Mouse (Mus musculus) hindbrain, embryonic 13.5 days (tissue): Measurements from ENCODE around the gene Slc8a1. TPM values are rescaled to one million over a fixed set of nuclear protein-coding genes. Genes with fewer than 3 reads are reported as not detected.

ENCODE experiments used
- ATAC-seq: fragments of 200-750 bp; cut with Nextera tagmentation; 2 replicates; pipeline ENCODE4 v1.8.0; 2017; ENCODE audit warnings: moderate TSS enrichment; ENCODE audit not compliant: low FRiP score
- H3K27ac ChIP-seq: fragments of 300-500 bp; sonication (generic); 2 replicates; pipeline ENCODE4 v1.5.1; 2015; ENCODE audit warnings: inconsistent platforms, mild to moderate bottlenecking, moderate library complexity
- H3K27me3 ChIP-seq: fragments of 300-500 bp; sonication (generic); 2 replicates; pipeline ENCODE4 v1.6.1; 2015; ENCODE audit warnings: mild to moderate bottlenecking, inconsistent platforms
- H3K36me3 ChIP-seq: fragments of 300-500 bp; sonication (generic); 2 replicates; pipeline ENCODE4 v1.6.1; 2015; ENCODE audit warnings: mild to moderate bottlenecking, inconsistent platforms
- H3K4me1 ChIP-seq: fragments of 300-500 bp; sonication (generic); replicated peaks from 2 replicates; pipeline ENCODE4 v1.6.1; 2015; ENCODE audit warnings: inconsistent platforms
- H3K4me2 ChIP-seq: fragments of 300-500 bp; sonication (generic); 2 replicates; pipeline ENCODE4 v1.6.1; 2015; ENCODE audit warnings: inconsistent platforms, mild to moderate bottlenecking, moderate library complexity
- H3K4me3 ChIP-seq: fragments of 300-500 bp; sonication (generic); 2 replicates; pipeline ENCODE4 v1.5.1; 2015; ENCODE audit warnings: mild to moderate bottlenecking, inconsistent platforms
- H3K9ac ChIP-seq: fragments of 300-500 bp; sonication (generic); 2 replicates; pipeline ENCODE4 v1.6.1; 2015; ENCODE audit warnings: mild to moderate bottlenecking, inconsistent platforms
- H3K9me3 ChIP-seq: fragments of 300-500 bp; sonication (generic); 2 replicates; pipeline ENCODE4 v1.6.1; 2016; ENCODE audit warnings: inconsistent platforms
- WGBS: fragments of 180-500 bp; shearing (Covaris S2); methylation state at CpG from one replicate; pipeline ENCODE4 v1.1.7; 2015; 5-methylcytosine and 5-hydroxymethylcytosine counted together
- polyA plus RNA-seq: library from polyadenylated mRNA; unstranded; fragments of >200 nt; fragmentation: Nextera tagmentation; extraction: Ambion mirVana; gene quantifications from 2 replicates; pipeline ENCODE4 v1.2.1, GENCODE M21; 2015

The Slc8a1 gene
- polyA plus RNA-seq, result 15.0 and 16.8 TPM in 2 replicates

- no peak within 1 kb of the TSS for H3K27ac ChIP-seq
- H3K4me1 ChIP-seq, result no peaks in the 10 kb centered on the region
- no peak for ATAC-seq
- no peaks in the 10 kb centered on the region for H3K9me3 ChIP-seq
- WGBS, result 93% methylated on average over 14 of the region's 14 CpGs
- no peak within 1 kb of the TSS for H3K4me2 ChIP-seq
- H3K27me3 ChIP-seq, result no peaks in the 10 kb centered on the region
- H3K36me3 ChIP-seq, result no peaks in the 10 kb centered on the region
- H3K9ac ChIP-seq, result no peak within 1 kb of the TSS
- H3K4me3 ChIP-seq, result no peak within 1 kb of the TSS
These were observed at the start of gene Slc8a1 for GRCm38 (mm10) chr17:81738311-81738755. Gene Slc8a1 (minus strand): TSS chr17:81738377.

DNA sequence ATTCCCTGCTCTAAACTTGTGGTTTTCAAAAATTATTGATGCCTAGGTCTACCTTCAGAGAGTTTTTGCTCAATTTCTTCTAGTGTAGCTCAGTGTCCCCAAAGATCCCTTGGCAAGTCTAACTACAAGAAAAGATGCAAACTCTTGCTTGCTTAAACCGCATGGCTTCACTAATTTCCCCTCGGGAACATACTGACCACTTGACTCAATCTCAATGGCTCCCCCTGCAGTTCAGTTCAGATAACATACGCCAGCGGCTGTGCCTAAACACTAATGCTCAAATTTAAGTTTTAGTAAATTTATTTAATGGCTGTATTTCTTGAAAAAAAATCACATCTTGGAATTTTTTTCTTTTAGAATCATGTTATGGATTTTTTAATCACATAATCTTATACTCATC is 49.2 kb upstream of the Slc8a1 start:
- Histone ChIP-seq H3K4me1 (no peaks in the 10 kb centered on the region), H3K27ac (no peak overlapping the region)
- 49% methylated on average over 4 of the region's 4 CpGs for WGBS

GRCm38 (mm10) chr17:81782326-81782725 is 44.1 kb upstream of the Slc8a1 start:
- Histone ChIP-seq H3K4me3 (no peak overlapping the region), H3K4me2 (no peak overlapping the region), H3K9ac (no peak overlapping the region), H3K27ac (no peak overlapping the region), H3K27me3 (no peaks in the 10 kb centered on the region), H3K9me3 (no peaks in the 10 kb centered on the region), H3K36me3 (no peaks in the 10 kb centered on the region), H3K4me1 (no peaks in the 10 kb centered on the region)
- ATAC-seq, result no peak
- WGBS, result 91% methylated on average over 4 of the region's 4 CpGs

More for the DNA sequence above, 49.2 kb upstream of the Slc8a1 start:
- no peak overlapping the region for H3K4me3 ChIP-seq
- no peak overlapping the region for H3K4me2 ChIP-seq
- no peak overlapping the region for H3K9ac ChIP-seq
- H3K27me3 ChIP-seq, result no peaks in the 10 kb centered on the region
- H3K9me3 ChIP-seq, result no peaks in the 10 kb centered on the region
- no peaks in the 10 kb centered on the region for H3K36me3 ChIP-seq
- ATAC-seq, result no peak

DNA sequence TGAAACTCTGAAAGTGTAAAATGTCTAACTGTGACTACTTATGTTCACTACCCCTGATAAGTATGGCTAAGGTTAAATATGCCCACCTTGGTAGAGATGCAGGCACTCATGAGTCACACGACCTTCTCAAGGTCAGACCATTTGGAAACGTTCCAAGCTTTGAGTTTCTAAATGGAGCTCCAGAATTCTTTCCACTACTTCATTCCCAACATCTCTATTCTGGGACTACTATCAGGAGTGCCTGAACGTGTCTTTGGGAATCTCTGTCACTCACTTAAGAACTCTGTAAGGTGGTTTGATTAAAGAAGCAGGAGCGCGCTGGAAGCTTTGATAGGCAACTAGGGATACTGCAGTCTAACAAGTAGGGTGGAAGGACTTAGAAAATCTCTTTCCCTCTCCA is 43.3 kb upstream of the Slc8a1 start:
- Histone ChIP-seq H3K4me1 (no peaks in the 10 kb centered on the region), H3K4me3 (no peak overlapping the region), H3K9me3 (no peaks in the 10 kb centered on the region), H3K27me3 (no peaks in the 10 kb centered on the region), H3K4me2 (no peak overlapping the region), H3K27ac (no peak overlapping the region), H3K9ac (no peak overlapping the region), H3K36me3 (no peaks in the 10 kb centered on the region)
- WGBS, result 85% methylated on average over 5 of the region's 5 CpGs
- ATAC-seq, result no peak

DNA sequence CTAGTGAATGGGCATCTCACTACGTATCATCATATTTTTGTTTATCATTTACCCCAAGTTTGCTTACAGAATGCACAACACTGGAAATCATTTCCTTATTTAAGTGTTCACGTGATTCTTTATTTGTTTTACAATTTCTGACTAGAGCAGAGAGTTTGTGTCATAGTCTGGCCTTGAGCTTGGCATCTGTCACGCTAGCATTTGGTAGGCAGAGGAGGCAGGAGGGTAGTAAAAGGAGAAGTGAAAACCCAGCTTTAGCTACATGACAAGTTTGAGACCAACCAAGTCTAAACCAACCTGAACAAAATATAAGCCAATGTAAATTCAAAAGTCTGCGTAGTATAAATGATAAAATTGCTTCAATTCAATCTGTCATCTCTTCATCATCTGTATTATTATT is 41.7 kb upstream of the Slc8a1 start:
- no peak overlapping the region for H3K4me3 ChIP-seq
- no peak overlapping the region for H3K4me2 ChIP-seq
- H3K27me3 ChIP-seq, result no peaks in the 10 kb centered on the region
- WGBS, result 93% methylated on average over 4 of the region's 4 CpGs
- no peak overlapping the region for H3K27ac ChIP-seq
- H3K9me3 ChIP-seq, result no peaks in the 10 kb centered on the region
- ATAC-seq, result no peak
- H3K4me1 ChIP-seq, result no peaks in the 10 kb centered on the region
- H3K36me3 ChIP-seq, result no peaks in the 10 kb centered on the region
- no peak overlapping the region for H3K9ac ChIP-seq

- no peaks in the 10 kb centered on the region for H3K36me3 ChIP-seq
- H3K27ac ChIP-seq, result no peak overlapping the region
- no peak overlapping the region for H3K4me2 ChIP-seq
- no peaks in the 10 kb centered on the region for H3K9me3 ChIP-seq
- H3K4me1 ChIP-seq, result no peaks in the 10 kb centered on the region
- ATAC-seq, result no peak
- no peak overlapping the region for H3K4me3 ChIP-seq
- H3K9ac ChIP-seq, result no peak overlapping the region
- 78% methylated on average over 2 of the region's 2 CpGs for WGBS
- no peaks in the 10 kb centered on the region for H3K27me3 ChIP-seq
These were observed 12.5 kb upstream of the Slc8a1 start for GRCm38 (mm10) chr17:81750664-81751063.

GRCm38 (mm10) chr17:81743034-81743433 is 4.9 kb upstream of the Slc8a1 start:
- Histone ChIP-seq H3K27me3 (no peaks in the 10 kb centered on the region), H3K9ac (no peak overlapping the region), H3K27ac (no peak overlapping the region), H3K36me3 (no peaks in the 10 kb centered on the region), H3K9me3 (no peaks in the 10 kb centered on the region), H3K4me2 (no peak overlapping the region), H3K4me1 (no peaks in the 10 kb centered on the region), H3K4me3 (no peak overlapping the region)
- ATAC-seq, result no peak
- 92% methylated on average over 2 of the region's 2 CpGs for WGBS

- ATAC-seq, result no peak
- Histone ChIP-seq H3K4me2 (no peak overlapping the region), H3K9me3 (no peaks in the 10 kb centered on the region), H3K4me3 (no peak overlapping the region), H3K27me3 (no peaks in the 10 kb centered on the region), H3K27ac (no peak overlapping the region), H3K4me1 (no peaks in the 10 kb centered on the region), H3K9ac (no peak overlapping the region), H3K36me3 (no peaks in the 10 kb centered on the region)
- WGBS, result 83% methylated on average over 6 of the region's 6 CpGs
These were observed 2.4 kb upstream of the Slc8a1 start for GRCm38 (mm10) chr17:81740576-81740975.

DNA sequence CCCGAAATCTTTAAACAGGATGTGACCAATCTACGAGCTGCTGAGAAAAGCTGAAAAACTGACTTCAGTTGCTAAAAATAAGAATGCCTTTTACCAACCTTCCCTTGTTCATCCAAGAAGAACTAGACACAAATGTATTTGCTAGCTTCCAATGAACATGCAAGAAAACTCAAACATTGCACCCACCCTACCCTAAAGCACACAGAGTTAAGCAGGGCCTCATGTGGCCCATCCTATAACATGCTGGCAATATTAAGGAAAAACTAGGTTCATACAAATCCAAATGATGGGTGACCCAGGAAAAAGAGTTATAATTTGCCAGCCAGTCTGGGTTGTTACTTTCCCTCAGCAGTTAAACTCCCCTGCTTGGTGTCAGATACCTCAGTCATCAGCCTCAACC is 398 bp downstream of the Slc8a1 start:
- Histone ChIP-seq H3K4me1 (no peaks in the 10 kb centered on the region), H3K27ac (no peak overlapping the region), H3K9me3 (no peaks in the 10 kb centered on the region), H3K36me3 (no peaks in the 10 kb centered on the region), H3K4me2 (no peak overlapping the region), H3K9ac (no peak overlapping the region), H3K4me3 (no peak overlapping the region), H3K27me3 (no peaks in the 10 kb centered on the region)
- WGBS, result 92% methylated on average over 2 of the region's 2 CpGs
- ATAC-seq, result no peak

GRCm38 (mm10) chr17:81737309-81737708 is 868 bp downstream of the Slc8a1 start:
- 87% methylated on average over 4 of the region's 4 CpGs for WGBS
- H3K36me3 ChIP-seq, result no peaks in the 10 kb centered on the region
- no peak for ATAC-seq

GRCm38 (mm10) chr17:81735583-81735982 is 2.6 kb downstream of the Slc8a1 start:
- no peaks in the 10 kb centered on the region for H3K36me3 ChIP-seq
- no peaks in the 10 kb centered on the region for H3K4me1 ChIP-seq
- ATAC-seq, result no peak
- no peak overlapping the region for H3K27ac ChIP-seq
- no peak overlapping the region for H3K9ac ChIP-seq
- WGBS, result 83% methylated on average over 2 of the region's 2 CpGs
- H3K27me3 ChIP-seq, result no peaks in the 10 kb centered on the region
- no peak overlapping the region for H3K4me3 ChIP-seq
- H3K9me3 ChIP-seq, result no peaks in the 10 kb centered on the region
- no peak overlapping the region for H3K4me2 ChIP-seq

More at GRCm38 (mm10) chr17:81737309-81737708, 868 bp downstream of the Slc8a1 start:
- H3K4me1 ChIP-seq, result no peaks in the 10 kb centered on the region
- no peak overlapping the region for H3K4me3 ChIP-seq
- H3K27ac ChIP-seq, result no peak overlapping the region
- no peaks in the 10 kb centered on the region for H3K9me3 ChIP-seq
- H3K9ac ChIP-seq, result no peak overlapping the region
- H3K4me2 ChIP-seq, result no peak overlapping the region
- H3K27me3 ChIP-seq, result no peaks in the 10 kb centered on the region

GRCm38 (mm10) chr17:81729891-81730290 is 8.3 kb downstream of the Slc8a1 start:
- no peak for ATAC-seq
- Histone ChIP-seq H3K9ac (no peak overlapping the region), H3K9me3 (no peaks in the 10 kb centered on the region), H3K27me3 (no peaks in the 10 kb centered on the region), H3K4me1 (no peaks in the 10 kb centered on the region), H3K4me3 (no peak overlapping the region), H3K4me2 (no peak overlapping the region), H3K36me3 (no peaks in the 10 kb centered on the region), H3K27ac (no peak overlapping the region)
- WGBS, result 94% methylated on average over 4 of the region's 4 CpGs

DNA sequence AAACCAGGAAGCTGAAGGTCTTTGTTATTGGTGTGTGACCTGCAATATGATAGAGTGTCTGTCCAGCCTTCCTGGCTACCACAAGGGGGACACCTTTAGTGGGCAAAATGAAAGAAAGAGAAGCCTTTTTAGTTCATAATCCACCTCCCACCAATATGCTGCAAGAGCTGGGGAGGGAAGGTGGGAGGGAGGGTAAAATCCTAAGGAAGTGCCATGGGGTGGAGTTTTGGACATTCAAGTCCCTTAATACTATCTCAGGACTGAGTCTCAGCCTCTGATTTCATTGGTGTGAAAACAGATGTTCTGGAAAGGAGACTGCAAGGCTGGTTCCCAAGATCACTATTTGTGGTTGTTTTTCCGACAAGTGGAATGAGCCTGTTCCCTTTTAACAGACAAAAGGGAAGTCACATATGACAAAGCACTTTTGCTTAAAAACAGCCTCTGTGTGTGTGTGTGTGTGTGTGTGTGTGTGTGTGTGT is 25.9 kb downstream of the Slc8a1 start:
- Histone ChIP-seq H3K4me1 (no peaks in the 10 kb centered on the region), H3K4me3 (no peak overlapping the region), H3K4me2 (no peak overlapping the region), H3K9me3 (no peaks in the 10 kb centered on the region), H3K9ac (no peak overlapping the region), H3K27me3 (no peaks in the 10 kb centered on the region), H3K27ac (no peak overlapping the region), H3K36me3 (no peaks in the 10 kb centered on the region)
- 89% methylated on average over 1 of the region's 1 CpGs for WGBS
- no peak for ATAC-seq
